Mouse (Mus musculus): Measurements from ENCODE around the gene Mup20. TPM values are rescaled to one million over a fixed set of nuclear protein-coding genes. Genes with fewer than 3 reads are reported as not detected.

The Mup20 gene
- not detected for total RNA-seq (2023)

DNA sequence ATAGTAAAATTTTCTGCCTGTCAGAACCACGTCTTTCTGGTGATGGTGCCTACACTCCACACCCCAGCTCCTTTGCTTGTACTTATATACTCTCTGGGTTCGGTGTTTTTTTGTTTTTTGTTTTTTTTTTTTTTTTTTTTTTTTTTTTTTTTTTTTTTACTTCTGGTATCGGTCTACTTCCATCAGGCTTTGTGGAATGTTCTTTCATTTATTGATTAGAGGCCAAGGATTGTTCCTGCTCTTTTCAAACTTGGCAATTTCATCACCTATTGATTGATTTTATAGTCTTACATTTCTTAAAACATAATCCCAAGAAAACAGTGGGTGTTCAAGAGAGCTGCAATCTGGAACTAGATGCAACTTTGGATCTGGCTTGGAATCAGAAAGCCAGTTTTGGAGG is at the start of gene Mup20:
Gene Mup20 (minus strand): TSS at position 101 of the 400 bp plus-strand sequence.

DNA sequence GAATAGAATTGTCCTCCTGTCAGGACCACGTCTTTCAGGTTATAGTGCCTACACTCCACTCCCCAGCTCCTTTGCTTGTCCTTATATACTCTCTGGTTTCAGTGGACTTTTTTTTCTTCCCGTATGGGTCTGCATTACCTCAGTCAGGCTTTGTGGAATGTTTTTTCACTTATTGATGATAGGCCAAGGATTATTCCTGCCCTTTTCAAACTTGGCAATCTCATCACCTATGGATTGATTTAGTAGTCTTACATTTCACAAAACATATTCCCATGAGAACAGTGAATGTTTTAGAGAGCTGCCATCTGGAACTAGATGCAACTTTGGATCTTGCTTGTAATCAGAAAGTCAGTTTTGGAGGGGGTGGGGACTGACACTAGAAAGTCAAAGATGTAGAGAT is 33.3 kb upstream of the Mup20 start, which contains the start of gene Mup3:
Gene Mup3 (minus strand): TSS at position 102 of the 400 bp plus-strand sequence.

Other genes with a start within 250 kb of the Mup20 start
- not detected for gene Mup5, start 218.9 kb downstream of the Mup20 start, total RNA-seq (2023)
- gene Mup3, start 33.2 kb upstream of the Mup20 start, total RNA-seq (2023) = not detected
- gene Mup21, start 96.7 kb upstream of the Mup20 start, total RNA-seq (2023) = not detected
- under 1 TPM; 0.27 to 0.47 TPM for gene Zfp37, start 176.9 kb upstream of the Mup20 start, total RNA-seq (2023)
- 10 to 100 TPM; 26.6 to 30.2 TPM for gene Slc31a2, start 208.4 kb upstream of the Mup20 start, total RNA-seq (2023)